Mouse (Mus musculus) MEL (cell line): Measurements from ENCODE around the gene Mboat2. TPM values are rescaled to one million over a fixed set of nuclear protein-coding genes. Genes with fewer than 3 reads are reported as not detected.
A peak's percentile ranks its signal among the peaks of the same experiment; 100 is the strongest.

Experiments
- DNase-seq: peaks from one replicate; pipeline ENCODE4 v3.0.0; 2011; ENCODE audit warnings: low read depth, low spot score
- H3K27ac ChIP-seq: 2 replicates; pipeline ENCODE4 v1.5.1; 2012; ENCODE audit warnings: low read depth, mild to moderate bottlenecking, control low read depth, low read length, moderate library complexity; ENCODE audit not compliant: control insufficient read depth
- H3K27me3 ChIP-seq, 2 experiments: fragments of 150-350 bp in 1 of 2; sonication (generic) in 1 of 2; 2 replicates each; pipeline ENCODE4 v1.6.1; 2012; ENCODE audit warnings: low read length in 2 of 2, mild to moderate bottlenecking in 2 of 2, improper control_type of control experiment in 1 of 2, moderate library complexity in 1 of 2; ENCODE audit not compliant: insufficient read depth in 2 of 2, control insufficient read depth in 1 of 2
- H3K36me3 ChIP-seq, 2 experiments: 2 replicates each; pipeline ENCODE4 v1.6.1; 2012 to 2014; ENCODE audit warnings: low read length in 2 of 2, improper control_type of control experiment in 1 of 2, inconsistent platforms in 1 of 2, mild to moderate bottlenecking in 1 of 2; ENCODE audit not compliant: insufficient read depth in 2 of 2, control insufficient read depth in 1 of 2
- H3K4me1 ChIP-seq, 2 experiments: fragments of 150-350 bp in 1 of 2; sonication (generic) in 1 of 2; 2 replicates each; pipeline ENCODE4 v1.6.1; 2012; ENCODE audit warnings: low read length in 2 of 2, improper control_type of control experiment in 1 of 2, mild to moderate bottlenecking in 1 of 2; ENCODE audit not compliant: insufficient read depth in 2 of 2, control insufficient read depth in 1 of 2
- H3K4me3 ChIP-seq, 2 experiments: fragments of 150-350 bp in 1 of 2; sonication (generic) in 1 of 2; 2 replicates each; pipeline ENCODE4 v1.5.1; 2012; ENCODE audit warnings: low read depth in 2 of 2, low read length in 2 of 2, mild to moderate bottlenecking in 2 of 2, moderate library complexity in 2 of 2, control low read depth in 1 of 2, improper control_type of control experiment in 1 of 2; ENCODE audit not compliant: control insufficient read depth in 1 of 2, insufficient read depth in 1 of 2
- H3K79me2 ChIP-seq: 2 replicates; pipeline ENCODE4 v1.6.1; 2012; ENCODE audit warnings: mild to moderate bottlenecking, low read length, moderate library complexity; ENCODE audit not compliant: control insufficient read depth, poor library complexity, insufficient read depth
- H3K9ac ChIP-seq: 2 replicates; pipeline ENCODE4 v1.6.1; 2012; ENCODE audit warnings: low read depth, mild to moderate bottlenecking, control low read depth, low read length, moderate library complexity; ENCODE audit not compliant: control insufficient read depth, poor library complexity, severe bottlenecking
- H3K9me3 ChIP-seq: fragments of 150-350 bp; sonication (generic); replicated peaks from 2 replicates; pipeline ENCODE4 v1.6.1; 2012; ENCODE audit warnings: mild to moderate bottlenecking, low read length, improper control_type of control experiment, moderate library complexity; ENCODE audit not compliant: insufficient read depth
- BHLHE40 ChIP-seq: IDR thresholded peaks from 2 replicates; pipeline ENCODE4 v1.6.1; 2012; ENCODE audit warnings: low read depth, mild to moderate bottlenecking, inconsistent platforms, low read length, improper control_type of control experiment, borderline replicate concordance
- CHD1 ChIP-seq: IDR thresholded peaks from 2 replicates; pipeline ENCODE4 v1.6.1; 2012; ENCODE audit warnings: low read depth, mild to moderate bottlenecking, inconsistent platforms, low read length, improper control_type of control experiment
- E2F4 ChIP-seq: IDR thresholded peaks from 2 replicates; pipeline ENCODE4 v1.6.1; 2011; ENCODE audit warnings: low read depth, low read length, improper control_type of control experiment, borderline replicate concordance
- ELF1 ChIP-seq: IDR thresholded peaks from 2 replicates; pipeline ENCODE4 v1.6.1; 2014; ENCODE audit warnings: low read depth, mild to moderate bottlenecking, inconsistent platforms, low read length, improper control_type of control experiment, moderate library complexity
- EP300 ChIP-seq, 2 experiments: IDR thresholded peaks; 2 replicates each; pipeline ENCODE4 v1.6.1; 2011; ENCODE audit warnings: improper control_type of control experiment in 2 of 2, low read length in 2 of 2, low read depth in 1 of 2, mild to moderate bottlenecking in 1 of 2
- GABPA ChIP-seq: IDR thresholded peaks from 2 replicates; pipeline ENCODE4 v1.6.1; 2012; ENCODE audit warnings: low read depth, mild to moderate bottlenecking, inconsistent platforms, low read length, improper control_type of control experiment, moderate library complexity
- GATA1 ChIP-seq: IDR thresholded peaks from 2 replicates; pipeline ENCODE4 v1.6.1; 2011; ENCODE audit warnings: low read depth, low read length, improper control_type of control experiment
- HCFC1 ChIP-seq: IDR thresholded peaks from 2 replicates; pipeline ENCODE4 v1.6.1; 2012; ENCODE audit warnings: low read depth, mild to moderate bottlenecking, inconsistent platforms, low read length, improper control_type of control experiment, moderate library complexity
- JUND ChIP-seq: IDR thresholded peaks from 2 replicates; pipeline ENCODE4 v1.6.1; 2011; ENCODE audit warnings: low read depth, mild to moderate bottlenecking, improper control_type of control experiment, low read length
- KAT2A ChIP-seq: conservative IDR thresholded peaks from 2 replicates; pipeline ENCODE4 v1.6.1; 2012; ENCODE audit warnings: low read depth, low read length, improper control_type of control experiment, inconsistent platforms
- MAX ChIP-seq: IDR thresholded peaks from 2 replicates; pipeline ENCODE4 v1.6.1; 2011; ENCODE audit warnings: low read length, improper control_type of control experiment
- MAZ ChIP-seq: IDR thresholded peaks from 2 replicates; pipeline ENCODE4 v1.6.1; 2012; ENCODE audit warnings: low read depth, mild to moderate bottlenecking, inconsistent platforms, low read length, improper control_type of control experiment
- MEF2A ChIP-seq: IDR thresholded peaks from 2 replicates; pipeline ENCODE4 v1.6.1; 2014; ENCODE audit warnings: low read depth, mild to moderate bottlenecking, inconsistent platforms, low read length, improper control_type of control experiment; ENCODE audit not compliant: poor library complexity, insufficient replicate concordance, severe bottlenecking; ENCODE audit errors: extremely low read depth
- MXI1 ChIP-seq: IDR thresholded peaks from 2 replicates; pipeline ENCODE4 v1.6.1; 2011; ENCODE audit warnings: mild to moderate bottlenecking, low read depth, low read length, improper control_type of control experiment
- MYB ChIP-seq: IDR thresholded peaks from 2 replicates; pipeline ENCODE4 v1.6.1; 2011; ENCODE audit warnings: mild to moderate bottlenecking, low read depth, low read length, improper control_type of control experiment
- MYC ChIP-seq: IDR thresholded peaks from 2 replicates; pipeline ENCODE4 v1.6.1; 2011; ENCODE audit warnings: low read depth, mild to moderate bottlenecking, low read length, improper control_type of control experiment, moderate library complexity
- NRF1 ChIP-seq: IDR thresholded peaks from 2 replicates; pipeline ENCODE4 v1.6.1; 2014; ENCODE audit warnings: low read depth, mild to moderate bottlenecking, inconsistent platforms, low read length, improper control_type of control experiment, moderate library complexity; ENCODE audit not compliant: poor library complexity, insufficient read depth, severe bottlenecking
- POLR2A ChIP-seq, 2 experiments: IDR thresholded peaks; 2 replicates each; pipeline ENCODE4 v1.6.1; 2011 to 2012; ENCODE audit warnings: low read length in 2 of 2, mild to moderate bottlenecking in 2 of 2, control low read depth in 1 of 2, improper control_type of control experiment in 1 of 2, low read depth in 1 of 2, moderate library complexity in 1 of 2; ENCODE audit not compliant: control insufficient read depth in 1 of 2, insufficient read depth in 1 of 2, poor library complexity in 1 of 2
- POLR2AphosphoS2 ChIP-seq: IDR thresholded peaks from 2 replicates; pipeline ENCODE4 v1.6.1; 2011; ENCODE audit warnings: low read length, improper control_type of control experiment
- SIN3A ChIP-seq: IDR thresholded peaks from 2 replicates; pipeline ENCODE4 v1.6.1; 2012; ENCODE audit warnings: low read length, improper control_type of control experiment, inconsistent platforms
- SMC3 ChIP-seq: IDR thresholded peaks from 2 replicates; pipeline ENCODE4 v1.6.1; 2011; ENCODE audit warnings: low read depth, low read length, improper control_type of control experiment
- TAL1 ChIP-seq: IDR thresholded peaks from 2 replicates; pipeline ENCODE4 v1.6.1; 2012; ENCODE audit warnings: mild to moderate bottlenecking, inconsistent platforms, low read length, moderate library complexity, mixed read lengths
- USF1 ChIP-seq: IDR thresholded peaks from 2 replicates; pipeline ENCODE4 v1.6.1; 2014; ENCODE audit warnings: low read depth, mild to moderate bottlenecking, inconsistent platforms, low read length, improper control_type of control experiment, moderate library complexity
- USF2 ChIP-seq, 2 experiments: IDR thresholded peaks; 2 replicates each; pipeline ENCODE4 v1.6.1; 2011 to 2012; ENCODE audit warnings: improper control_type of control experiment in 2 of 2, low read length in 2 of 2, borderline replicate concordance in 1 of 2, inconsistent platforms in 1 of 2, low read depth in 1 of 2, mild to moderate bottlenecking in 1 of 2; ENCODE audit not compliant: insufficient read depth in 1 of 2
- ZC3H11A ChIP-seq: IDR thresholded peaks from 2 replicates; pipeline ENCODE4 v1.6.1; 2012; ENCODE audit warnings: low read depth, mild to moderate bottlenecking, inconsistent platforms, low read length, improper control_type of control experiment
- ZKSCAN1 ChIP-seq: IDR thresholded peaks from 2 replicates; pipeline ENCODE4 v1.6.1; 2012; ENCODE audit warnings: low read depth, mild to moderate bottlenecking, inconsistent platforms, low read length, improper control_type of control experiment, moderate library complexity
- polyA plus RNA-seq, 2 experiments: library from polyadenylated mRNA; stranded (reverse) in 1 of 2; unstranded in 1 of 2; fragments of >175 nt in 1 of 2; fragments of >200 nt in 1 of 2; gene quantifications; 2 replicates each; pipeline versions ENCODE4 v1.2.1 to v1.2.4; 2012; ENCODE audit warnings: low replicate concordance in 2 of 2, low read depth in 1 of 2; ENCODE audit not compliant: insufficient read length in 2 of 2, insufficient read depth in 1 of 2, missing spikeins in 1 of 2
- total RNA-seq: library from RNA; depleted of rRNA; stranded (reverse); fragments of 300-350 nt; gene quantifications from 2 replicates; pipeline ENCODE4 v1.2.3, GENCODE M21; 2012

Mboat2 gene
- total and polyA plus RNA-seq, 3 experiments: 13.5 TPM; not detected in 1

DNA sequence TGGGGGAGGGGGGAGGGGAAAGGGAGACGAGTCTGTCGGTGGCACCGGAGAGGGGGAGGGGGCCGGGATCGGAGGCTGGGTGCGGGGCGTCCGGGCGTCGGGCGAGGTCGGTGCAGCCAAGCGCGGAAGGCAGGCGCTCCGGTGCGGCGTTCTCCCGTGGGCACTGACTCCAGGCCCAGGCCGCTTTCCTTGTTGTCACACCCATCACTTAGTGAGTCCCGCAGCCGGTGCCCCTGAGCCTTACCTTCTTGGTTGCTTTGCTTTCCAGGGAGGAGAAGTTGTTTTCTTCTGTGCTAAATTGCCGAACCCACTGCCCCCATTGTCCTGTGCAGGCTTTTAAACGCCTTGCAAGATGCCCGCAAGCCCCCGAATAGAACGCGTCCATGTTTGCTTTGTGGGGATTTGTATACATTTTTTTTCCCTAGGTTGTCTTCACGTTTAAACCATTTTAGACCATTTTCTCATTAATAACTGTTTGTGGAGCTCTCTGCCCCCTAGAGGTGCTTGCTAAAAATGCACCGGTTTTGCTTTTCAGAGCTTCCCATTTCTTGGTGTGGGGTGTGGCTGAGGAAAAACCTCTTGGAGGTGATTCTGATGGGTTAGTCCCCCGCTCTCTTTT, 144.5 kb downstream of the Mboat2 start (continued):
- TF ChIP-seq POLR2A (IDR thresholded peaks at IDR 0.05; ENCODE audit: control insufficient read depth in 1 of 2, insufficient read depth in 1 of 2, low read depth in 1 of 2, low read length in 2 of 2, poor library complexity in 1 of 2) (no peak), CHD1 (no peak), E2F4 (no peak), SIN3A (peak; percentile 17; the same call in 1 of the 2 replicates), GATA1 (no peak), ZC3H11A (0 out of 2 replicates have a peak, but pooled peaks have one; percentile 14), TAL1 (no peak), ZKSCAN1 (no peak), MYB (no peak), HCFC1 (peak; percentile 18; the same call in 1 of the 2 replicates), USF2 (IDR thresholded peaks at IDR 0.05; ENCODE audit: borderline replicate concordance in 1 of 2, insufficient read depth in 1 of 2, low read depth in 1 of 2, low read length in 2 of 2) (no peak), USF1 (no peak; the same call in 1 of the 2 replicates)

DNA sequence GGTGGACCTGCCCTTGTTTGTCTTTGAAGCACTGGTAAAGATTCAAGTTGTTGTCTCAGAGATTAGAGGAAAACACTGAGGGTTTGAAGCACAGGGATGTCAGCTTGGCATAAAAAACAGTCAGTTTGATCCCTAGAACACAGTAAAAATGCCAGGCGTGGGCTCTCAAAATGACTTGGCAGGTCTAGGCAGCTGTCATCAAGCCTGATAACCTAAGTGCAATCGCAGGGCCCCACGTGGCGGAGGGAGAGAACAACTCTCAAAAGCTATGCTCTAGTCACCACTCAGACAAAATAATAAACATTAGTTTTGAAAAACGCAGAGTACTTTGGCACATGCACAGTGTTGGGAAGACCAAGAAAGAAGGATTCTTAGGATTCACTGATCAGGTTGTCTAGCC, 154.5 kb downstream of the Mboat2 start:
- Histone ChIP-seq H3K4me3 (no peak overlapping the region), H3K27ac (no peak overlapping the region), H3K79me2 (peaks cover 2% of the 10 kb centered on the region; the same call in 1 of the 2 replicates), H3K36me3 (peaks cover 0 to 25% of the 10 kb centered on the region in 2 experiments; a peak in 2 of 4 replicates), H3K9me3 (no peaks in the 10 kb centered on the region), H3K9ac (no peak overlapping the region), H3K27me3 (no peaks in the 10 kb centered on the region), H3K4me1 (no peaks in the 10 kb centered on the region)
- peak; percentile 13 for DNase-seq
- TF ChIP-seq NRF1 (no peak), POLR2A (IDR thresholded peaks at IDR 0.05; ENCODE audit: control insufficient read depth in 1 of 2, insufficient read depth in 1 of 2, low read depth in 1 of 2, low read length in 2 of 2, poor library complexity in 1 of 2) (no peak), MXI1 (0 out of 2 replicates have a peak, but pooled peaks have one; percentile 27), GABPA (no peak)

DNA sequence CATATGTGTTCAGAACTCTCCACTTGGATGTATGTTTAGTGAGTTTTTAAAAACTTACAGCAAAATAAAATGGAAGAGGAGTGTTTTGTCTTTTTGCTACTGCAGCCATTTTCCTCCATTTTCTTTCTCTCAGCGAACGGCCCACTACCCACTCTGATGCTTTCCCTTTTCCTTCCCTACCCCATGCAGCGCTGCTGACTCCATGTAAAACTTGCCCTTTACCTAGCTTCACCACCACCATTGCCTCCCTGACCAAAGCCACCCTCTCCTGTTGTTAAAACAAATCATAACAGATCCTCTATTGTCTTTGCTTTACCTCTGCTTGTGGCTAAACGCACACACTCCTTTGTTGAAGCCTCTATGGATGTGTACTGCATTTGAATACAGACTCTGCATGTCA, 164.7 kb downstream of the Mboat2 start:
- Histone ChIP-seq H3K4me3 (no peak overlapping the region), H3K79me2 (no peaks in the 10 kb centered on the region), H3K9ac (no peak overlapping the region), H3K27ac (no peak overlapping the region)
- TF ChIP-seq GABPA: no peak
- TF ChIP-seq MAX: no peak
- no peak for TF ChIP-seq EP300 (IDR thresholded peaks at IDR 0.05; ENCODE audit: low read depth in 1 of 2, low read length in 2 of 2)
- no peak for TF ChIP-seq ZC3H11A
- TF ChIP-seq MYC: no peak
- TF ChIP-seq CHD1: no peak
- no peak for TF ChIP-seq POLR2AphosphoS2
- TF ChIP-seq GATA1: no peak
- TF ChIP-seq KAT2A: no peak
- TF ChIP-seq JUND: no peak
- TF ChIP-seq MAZ: no peak
- no peak for TF ChIP-seq MYB
- TF ChIP-seq POLR2A (IDR thresholded peaks at IDR 0.05; ENCODE audit: control insufficient read depth in 1 of 2, insufficient read depth in 1 of 2, low read depth in 1 of 2, low read length in 2 of 2, poor library complexity in 1 of 2): no peak
- no peak for TF ChIP-seq ELF1
- TF ChIP-seq HCFC1: no peak
- no peak for TF ChIP-seq SMC3
- no peak for TF ChIP-seq MXI1
- no peak for TF ChIP-seq MEF2A
- no peak for TF ChIP-seq E2F4
- no peak for TF ChIP-seq BHLHE40
- TF ChIP-seq, all 39 proteins: peak for 0
- Histone ChIP-seq H3K36me3 (peaks cover 4 to 21% of the 10 kb centered on the region in 2 experiments), H3K9me3 (no peaks in the 10 kb centered on the region), H3K4me1 (peaks cover 0 to 3% of the 10 kb centered on the region in 2 experiments; a peak in 1 of 4 replicates), H3K27me3 (no peaks in the 10 kb centered on the region)
- DNase-seq: no peak
